Mouse (Mus musculus): ENCODE results near the gene Herc6.

DNA sequence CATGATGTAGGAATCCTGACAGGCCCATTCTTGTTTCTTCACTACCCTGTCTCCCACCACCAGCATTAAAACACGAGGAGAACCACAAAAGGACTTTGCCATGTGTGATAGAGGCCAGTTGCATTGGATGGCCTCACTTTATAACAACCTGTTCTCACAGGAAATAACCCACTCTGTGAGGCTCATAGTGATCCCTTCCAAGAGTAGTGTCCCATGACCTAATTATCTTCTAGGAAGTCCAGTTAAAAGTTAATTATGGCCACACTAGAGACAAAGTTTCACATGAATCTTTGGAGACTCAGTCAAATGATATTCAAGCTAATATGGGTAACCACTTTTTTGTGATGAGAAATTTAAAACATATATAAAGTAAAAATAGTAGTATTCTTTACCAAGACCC, 66.5 kb downstream of the Herc6 start:
- no peak for TF ChIP-seq CTCF (conservative IDR thresholded peaks at IDR 0.05; ENCODE audit: low read length)
- TF ChIP-seq POU5F1 (IDR thresholded peaks at IDR 0.05; ENCODE audit: borderline replicate concordance, low read length), result no peak
